Mouse (Mus musculus) forebrain, embryonic 15.5 days (tissue): Measurements from ENCODE around the gene Bet1. TPM values are rescaled to one million over a fixed set of nuclear protein-coding genes. Genes with fewer than 3 reads are reported as not detected.
A peak's percentile ranks its signal among the peaks of the same experiment; 100 is the strongest.

Source experiments
- ATAC-seq: fragments of 200-750 bp; cut with Nextera tagmentation; replicated peaks from 2 replicates; pipeline ENCODE4 v1.8.0; 2017; ENCODE audit warnings: mild to moderate bottlenecking, moderate TSS enrichment, moderate library complexity
- H3K27ac ChIP-seq: fragments of 300-500 bp; sonication (generic); replicated peaks from 2 replicates; pipeline ENCODE4 v1.5.1; 2015; ENCODE audit warnings: mild to moderate bottlenecking, inconsistent platforms
- H3K27me3 ChIP-seq: fragments of 300-500 bp; sonication (generic); 2 replicates; pipeline ENCODE4 v1.6.1; 2015; ENCODE audit warnings: inconsistent platforms
- H3K36me3 ChIP-seq: fragments of 300-500 bp; sonication (generic); 2 replicates; pipeline ENCODE4 v1.6.1; 2015; ENCODE audit warnings: mild to moderate bottlenecking, inconsistent platforms
- H3K4me1 ChIP-seq: fragments of 300-500 bp; sonication (generic); 2 replicates; pipeline ENCODE4 v1.6.1; 2015; ENCODE audit warnings: inconsistent platforms
- H3K4me2 ChIP-seq: fragments of 300-500 bp; sonication (generic); replicated peaks from 2 replicates; pipeline ENCODE4 v1.6.1; 2015; ENCODE audit warnings: mild to moderate bottlenecking, inconsistent platforms
- H3K4me3 ChIP-seq: fragments of 300-500 bp; sonication (generic); 2 replicates; pipeline ENCODE4 v1.5.1; 2015; ENCODE audit warnings: mild to moderate bottlenecking, inconsistent platforms
- H3K9ac ChIP-seq: fragments of 300-500 bp; sonication (generic); replicated peaks from 2 replicates; pipeline ENCODE4 v1.6.1; 2015; ENCODE audit warnings: mild to moderate bottlenecking, inconsistent platforms
- H3K9me3 ChIP-seq: fragments of 300-500 bp; sonication (generic); 2 replicates; pipeline ENCODE4 v1.6.1; 2016; ENCODE audit warnings: inconsistent platforms
- WGBS: fragments of 180-500 bp; shearing (Covaris S2); methylation state at CpG from one replicate; pipeline ENCODE4 v1.1.7; 2015; ENCODE audit warnings: mixed read lengths; 5-methylcytosine and 5-hydroxymethylcytosine counted together
- polyA plus RNA-seq: library from polyadenylated mRNA; unstranded; fragments of >200 nt; fragmentation: Nextera tagmentation; extraction: Ambion mirVana; gene quantifications from 2 replicates; pipeline ENCODE4 v1.2.1, GENCODE M21; 2015

The Bet1 gene
- polyA plus RNA-seq: 34.2 and 34.5 TPM in 2 replicates

- no peaks in the 10 kb centered on the region for H3K36me3 ChIP-seq
- H3K9me3 ChIP-seq: no peaks in the 10 kb centered on the region
- H3K4me3 ChIP-seq: peak within 1 kb of the TSS; percentile 91
- H3K27ac ChIP-seq: no peak within 1 kb of the TSS
- peak within 1 kb of the TSS; percentile 58 for H3K9ac ChIP-seq
- peak within 1 kb of the TSS; percentile 58 for H3K4me2 ChIP-seq
- ATAC-seq: peak; percentile 100
- WGBS: 1% methylated on average over 24 of the region's 24 CpGs
- H3K27me3 ChIP-seq: no peaks in the 10 kb centered on the region
- peaks cover 8% of the 10 kb centered on the region for H3K4me1 ChIP-seq
These were observed at the start of gene Bet1 for GRCm38 (mm10) chr6:4086663-4087454. Bet1 (minus strand) TSS chr6:4086972.

DNA sequence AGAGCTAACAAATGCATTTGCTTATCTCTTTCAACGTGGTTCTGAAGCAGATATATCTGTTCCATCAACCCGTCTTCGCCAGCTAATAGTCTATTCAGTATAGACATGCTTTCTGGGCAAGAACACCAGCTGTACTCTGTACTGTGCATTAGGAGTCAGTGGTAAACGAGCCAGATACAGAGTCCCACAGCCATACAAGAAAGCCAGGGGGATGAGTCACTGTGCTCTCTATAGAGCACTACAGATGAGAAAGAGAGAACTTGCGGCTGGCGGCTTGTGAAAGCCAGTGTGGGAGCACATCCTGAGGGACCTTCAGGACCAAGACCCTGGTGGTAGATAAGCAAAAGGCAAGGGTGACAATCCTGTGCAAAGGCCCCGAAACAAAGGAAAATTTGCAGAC, 45.5 kb upstream of the Bet1 start:
- no peaks in the 10 kb centered on the region for H3K4me1 ChIP-seq
- H3K27me3 ChIP-seq: no peaks in the 10 kb centered on the region
- ATAC-seq: no peak

DNA sequence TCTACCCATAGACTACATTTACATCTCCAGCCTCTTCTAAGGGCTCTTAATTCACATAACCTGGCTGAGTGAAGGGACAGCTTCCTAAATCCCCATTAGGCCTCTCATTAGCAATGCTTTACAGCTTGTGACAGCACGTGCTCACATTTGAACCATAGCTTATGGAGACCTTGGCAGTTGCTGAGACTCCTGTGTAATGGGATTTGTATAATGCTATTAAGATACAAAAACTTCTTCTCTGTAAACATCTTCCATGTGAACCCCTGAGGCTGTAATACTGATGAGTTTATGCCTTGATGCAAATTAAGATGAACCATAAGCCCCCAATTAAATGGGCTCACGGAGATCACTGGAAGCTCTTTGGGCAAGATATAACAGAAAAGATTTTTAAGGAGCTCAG, 44.4 kb upstream of the Bet1 start:
- no peak for ATAC-seq
- WGBS: 37% methylated on average over 2 of the region's 2 CpGs

More for the DNA sequence above, 45.5 kb upstream of the Bet1 start:
- no peaks in the 10 kb centered on the region for H3K36me3 ChIP-seq
- 66% methylated on average over 7 of the region's 7 CpGs for WGBS
- H3K9me3 ChIP-seq: no peaks in the 10 kb centered on the region
- H3K4me3 ChIP-seq: no peak overlapping the region
- H3K27ac ChIP-seq: no peak overlapping the region
- H3K4me2 ChIP-seq: no peak overlapping the region
- no peak overlapping the region for H3K9ac ChIP-seq

DNA sequence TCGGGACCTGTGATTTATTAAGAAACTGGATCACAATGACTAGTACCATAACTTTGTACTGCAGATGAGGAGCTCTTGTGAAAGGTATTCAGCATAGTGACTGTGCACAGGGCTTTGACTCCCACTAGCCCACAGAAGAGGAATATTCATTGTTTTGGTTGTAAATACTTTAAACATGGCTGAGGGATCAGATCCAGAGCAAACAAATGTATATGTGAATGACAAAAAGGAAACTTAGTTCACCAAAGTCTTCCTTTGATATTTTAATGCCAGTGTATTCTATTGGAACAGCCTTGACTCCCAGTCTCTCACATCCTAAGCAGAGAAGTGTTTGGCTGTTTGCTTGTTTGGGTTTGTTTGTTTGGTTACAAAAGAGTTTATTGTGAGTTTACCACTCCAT, 31.8 kb upstream of the Bet1 start:
- Histone ChIP-seq H3K4me2 (no peak overlapping the region), H3K36me3 (no peaks in the 10 kb centered on the region), H3K27me3 (no peaks in the 10 kb centered on the region), H3K27ac (no peak overlapping the region), H3K4me1 (no peaks in the 10 kb centered on the region), H3K9ac (no peak overlapping the region), H3K4me3 (no peak overlapping the region), H3K9me3 (no peaks in the 10 kb centered on the region)
- no peak for ATAC-seq
- 88% methylated on average over 1 of the region's 1 CpGs for WGBS

More for the DNA sequence above, 44.4 kb upstream of the Bet1 start:
- Histone ChIP-seq H3K4me1 (no peaks in the 10 kb centered on the region), H3K27me3 (no peaks in the 10 kb centered on the region), H3K4me2 (no peak overlapping the region), H3K27ac (no peak overlapping the region), H3K4me3 (no peak overlapping the region), H3K9ac (no peak overlapping the region), H3K9me3 (no peaks in the 10 kb centered on the region), H3K36me3 (no peaks in the 10 kb centered on the region)

GRCm38 (mm10) chr6:4090423-4090822, 3.7 kb upstream of the Bet1 start:
- Histone ChIP-seq H3K9me3 (no peaks in the 10 kb centered on the region), H3K9ac (no peak overlapping the region), H3K27ac (no peak overlapping the region), H3K4me1 (peaks cover 8% of the 10 kb centered on the region), H3K4me2 (no peak overlapping the region), H3K4me3 (no peak overlapping the region), H3K36me3 (no peaks in the 10 kb centered on the region), H3K27me3 (no peaks in the 10 kb centered on the region)
- no peak for ATAC-seq
- 90% methylated on average over 2 of the region's 2 CpGs for WGBS

DNA sequence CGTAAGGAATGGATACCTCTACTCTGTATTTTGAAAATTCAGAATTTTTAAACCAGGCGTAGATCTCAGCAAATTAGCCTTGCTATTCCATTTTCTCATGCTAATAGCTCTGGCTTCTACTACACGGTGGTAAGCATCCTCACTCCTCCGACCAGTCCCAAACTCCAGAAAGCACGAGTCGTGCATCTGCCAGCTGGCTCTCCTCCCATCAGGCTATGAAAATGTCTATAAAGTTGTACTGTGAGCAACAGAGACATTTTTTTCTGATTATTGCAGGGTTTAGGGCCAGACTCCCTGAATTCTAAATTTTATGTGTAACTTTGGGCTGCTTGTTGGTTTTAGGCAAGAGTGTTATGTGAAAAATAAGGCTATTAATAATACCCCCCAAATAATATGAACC, 14.5 kb downstream of the Bet1 start:
- no peaks in the 10 kb centered on the region for H3K4me1 ChIP-seq
- WGBS: 86% methylated on average over 6 of the region's 6 CpGs
- no peak overlapping the region for H3K4me2 ChIP-seq
- H3K9me3 ChIP-seq: no peaks in the 10 kb centered on the region
- no peak for ATAC-seq
- no peaks in the 10 kb centered on the region for H3K36me3 ChIP-seq
- H3K27me3 ChIP-seq: no peaks in the 10 kb centered on the region
- no peak overlapping the region for H3K9ac ChIP-seq
- H3K4me3 ChIP-seq: no peak overlapping the region
- H3K27ac ChIP-seq: no peak overlapping the region

DNA sequence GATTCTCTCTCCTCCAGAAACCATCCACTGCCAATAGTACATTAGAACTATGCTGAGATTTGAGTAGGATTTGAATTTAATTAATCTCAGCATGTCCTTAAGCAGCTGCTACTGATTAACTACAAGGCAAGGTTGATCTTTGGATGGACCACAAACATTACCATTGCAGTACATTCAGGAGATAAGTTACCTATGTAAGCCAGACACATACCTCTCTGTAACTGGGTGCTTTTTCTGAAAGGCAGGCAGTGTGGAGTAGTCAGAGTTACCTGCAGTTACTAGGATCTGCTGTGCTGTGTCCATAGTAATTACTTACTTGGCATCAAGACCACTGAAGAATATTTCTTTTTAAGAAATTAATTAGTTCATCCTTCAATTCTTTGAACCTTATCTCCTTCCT, 17.1 kb downstream of the Bet1 start:
- H3K9ac ChIP-seq: no peak overlapping the region
- no peaks in the 10 kb centered on the region for H3K9me3 ChIP-seq
- H3K4me2 ChIP-seq: no peak overlapping the region
- H3K27ac ChIP-seq: no peak overlapping the region
- H3K27me3 ChIP-seq: no peaks in the 10 kb centered on the region
- no peak overlapping the region for H3K4me3 ChIP-seq
- no peaks in the 10 kb centered on the region for H3K36me3 ChIP-seq
- ATAC-seq: no peak
- H3K4me1 ChIP-seq: no peaks in the 10 kb centered on the region

GRCm38 (mm10) chr6:4054387-4054786, 32.4 kb downstream of the Bet1 start:
- 89% methylated on average over 4 of the region's 4 CpGs for WGBS
- ATAC-seq: no peak
- no peaks in the 10 kb centered on the region for H3K36me3 ChIP-seq

GRCm38 (mm10) chr6:4052843-4053242, 33.9 kb downstream of the Bet1 start:
- H3K9me3 ChIP-seq: no peaks in the 10 kb centered on the region
- H3K4me3 ChIP-seq: no peak overlapping the region
- no peak overlapping the region for H3K9ac ChIP-seq
- no peaks in the 10 kb centered on the region for H3K36me3 ChIP-seq
- WGBS: 68% methylated on average over 1 of the region's 1 CpGs
- no peak for ATAC-seq
- no peaks in the 10 kb centered on the region for H3K27me3 ChIP-seq
- no peak overlapping the region for H3K27ac ChIP-seq
- no peaks in the 10 kb centered on the region for H3K4me1 ChIP-seq
- H3K4me2 ChIP-seq: no peak overlapping the region

More at GRCm38 (mm10) chr6:4054387-4054786, 32.4 kb downstream of the Bet1 start:
- no peaks in the 10 kb centered on the region for H3K4me1 ChIP-seq
- H3K9me3 ChIP-seq: no peaks in the 10 kb centered on the region
- no peaks in the 10 kb centered on the region for H3K27me3 ChIP-seq
- no peak overlapping the region for H3K4me2 ChIP-seq
- no peak overlapping the region for H3K9ac ChIP-seq
- H3K27ac ChIP-seq: no peak overlapping the region
- H3K4me3 ChIP-seq: no peak overlapping the region

DNA sequence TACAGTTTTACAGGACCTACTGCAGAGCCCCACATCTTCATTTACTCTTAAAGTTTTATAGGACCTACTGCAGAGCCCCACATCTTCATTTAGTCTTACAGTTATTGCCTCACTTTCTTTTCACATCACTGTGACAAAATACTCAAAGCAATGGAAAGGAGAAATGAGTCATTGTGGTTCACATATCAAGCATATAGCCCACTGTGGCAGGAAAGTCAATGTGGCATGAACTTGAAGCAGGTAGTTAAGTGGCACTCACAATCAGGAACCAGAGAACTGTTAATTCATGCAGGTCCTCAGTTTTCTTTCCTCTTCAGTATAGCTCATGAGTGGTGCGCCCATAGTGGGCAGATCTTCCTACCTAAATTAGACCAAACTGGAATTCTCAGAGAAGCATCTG, 39.6 kb downstream of the Bet1 start:
- ATAC-seq: no peak

GRCm38 (mm10) chr6:4041821-4042220, 45.0 kb downstream of the Bet1 start:
- Histone ChIP-seq H3K9me3 (no peaks in the 10 kb centered on the region), H3K36me3 (no peaks in the 10 kb centered on the region), H3K4me3 (no peak overlapping the region), H3K4me2 (no peak overlapping the region), H3K9ac (no peak overlapping the region), H3K4me1 (no peaks in the 10 kb centered on the region), H3K27ac (no peak overlapping the region), H3K27me3 (no peaks in the 10 kb centered on the region)
- WGBS: 68% methylated on average over 1 of the region's 1 CpGs
- ATAC-seq: no peak

More for the DNA sequence above, 39.6 kb downstream of the Bet1 start:
- Histone ChIP-seq H3K9me3 (no peaks in the 10 kb centered on the region), H3K27me3 (no peaks in the 10 kb centered on the region), H3K4me2 (no peak overlapping the region), H3K27ac (no peak overlapping the region), H3K36me3 (no peaks in the 10 kb centered on the region), H3K4me1 (no peaks in the 10 kb centered on the region), H3K9ac (no peak overlapping the region), H3K4me3 (no peak overlapping the region)
- 93% methylated on average over 1 of the region's 1 CpGs for WGBS

DNA sequence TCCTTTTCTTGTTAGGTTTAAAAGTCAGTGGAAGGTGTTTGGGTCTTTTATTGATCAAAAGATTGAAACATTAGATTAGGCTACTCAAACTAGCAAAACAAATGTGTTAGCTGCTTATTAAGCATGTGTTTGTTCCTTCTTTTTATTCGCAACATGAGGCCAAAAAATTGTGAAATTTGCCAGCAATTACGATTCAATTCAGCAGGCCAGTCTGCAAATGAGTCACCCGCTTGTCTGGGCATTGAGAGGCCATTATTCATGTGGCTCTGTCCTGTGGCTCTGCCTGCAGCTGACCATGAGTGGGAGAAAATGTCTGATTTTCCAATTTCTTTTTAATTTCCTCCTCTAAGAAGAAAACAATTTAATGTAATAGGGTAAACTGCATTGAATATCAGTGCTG, 55.8 kb downstream of the Bet1 start:
- Histone ChIP-seq H3K4me1 (no peaks in the 10 kb centered on the region), H3K27me3 (no peaks in the 10 kb centered on the region), H3K27ac (no peak overlapping the region), H3K4me3 (no peak overlapping the region), H3K36me3 (no peaks in the 10 kb centered on the region), H3K4me2 (no peak overlapping the region), H3K9ac (no peak overlapping the region), H3K9me3 (no peaks in the 10 kb centered on the region)
- WGBS: 64% methylated on average over 3 of the region's 3 CpGs
- ATAC-seq: no peak
